In genomic region chr14:115044016-115044415, GRCm38 (mm10) we compare ENCODE assay signal across 10 mouse cellular contexts. TPM values are rescaled to one million over a fixed set of nuclear protein-coding genes. Genes with fewer than 3 reads are reported as not detected.
DNase-seq lines count a peak whose midpoint lies in the region; ATAC-seq lines count a peak whose summit lies in the region.
"Had no signal": no experiment of that assay in that cellular context is flagged by ENCODE, and none has a peak within 500 bp of the region (broad histone marks: within the 10 kb centered on the region; RNA-seq: fewer than 3 reads in every experiment).

No protein-coding gene starts in this region.

- no peak for DNase-seq in heart, embryonic 10.5 days (ENCODE audit: low spot score)
- DNase-seq in heart, postnatal 4 days, result no peak
- DNase-seq in neural tube, embryonic 11.5 days (ENCODE audit: low spot score), result no peak
- no peak for DNase-seq in neural tube, embryonic 10.5 days (ENCODE audit: extremely low spot score, low spot score)
- DNase-seq in limb, embryonic 10.5 days (ENCODE audit: low spot score), result no peak
- DNase-seq in thymus, postnatal 25 days, result no peak
- no peak for DNase-seq in gastrocnemius, postnatal 10 days
- DNase-seq: kidney, postnatal 14 days had no signal

- H3K4me3 ChIP-seq in heart, embryonic 10.5 days, result peak overlapping the region; percentile 95
- no peak overlapping the region for H3K4me3 ChIP-seq in neural tube, embryonic 11.5 days (ENCODE audit: low read depth, low read length)
- H3K4me3 ChIP-seq in limb, embryonic 10.5 days, result peak overlapping the region; percentile 94
- H3K4me3 ChIP-seq in neural tube, embryonic 15.5 days (replicated peaks), result no peak overlapping the region

- H3K27ac ChIP-seq in heart, embryonic 10.5 days, result no peak overlapping the region
- H3K27ac ChIP-seq in neural tube, embryonic 11.5 days (ENCODE audit: low read depth, low read length), result no peak overlapping the region
- no peak overlapping the region for H3K27ac ChIP-seq in limb, embryonic 10.5 days
- no peak overlapping the region for H3K27ac ChIP-seq in neural tube, embryonic 15.5 days (replicated peaks)

- no peak overlapping the region for H3K9ac ChIP-seq in neural tube, embryonic 11.5 days (ENCODE audit: low read length)
- no peak overlapping the region for H3K9ac ChIP-seq in neural tube, embryonic 15.5 days (replicated peaks)

- ATAC-seq in neural tube, embryonic 11.5 days (ENCODE audit: insufficient read depth, low FRiP score, low TSS enrichment), result no peak
- no peak for ATAC-seq in neural tube, embryonic 15.5 days (ENCODE audit: low FRiP score)

- no peaks in the 10 kb centered on the region for H3K9me3 ChIP-seq in heart, embryonic 10.5 days
- H3K9me3 ChIP-seq in neural tube, embryonic 11.5 days (ENCODE audit: control insufficient read depth, low read length), result no peaks in the 10 kb centered on the region
- no peaks in the 10 kb centered on the region for H3K9me3 ChIP-seq in limb, embryonic 10.5 days (replicated peaks)
- H3K9me3 ChIP-seq in neural tube, embryonic 15.5 days (replicated peaks), result no peaks in the 10 kb centered on the region

- peak overlapping the region; percentile 38; the same call in 1 of the 2 replicates for H3K4me2 ChIP-seq in neural tube, embryonic 11.5 days (ENCODE audit: low read depth)
- peak overlapping the region; percentile 15; the same call in 1 of the 2 replicates for H3K4me2 ChIP-seq in neural tube, embryonic 15.5 days

- peaks cover 8% of the 10 kb centered on the region for H3K4me1 ChIP-seq in heart, embryonic 10.5 days
- H3K4me1 ChIP-seq in neural tube, embryonic 11.5 days (ENCODE audit: control insufficient read depth, insufficient read depth, low read length), result peaks cover 11% of the 10 kb centered on the region
- H3K4me1 ChIP-seq in limb, embryonic 10.5 days, result peaks cover 26% of the 10 kb centered on the region
- H3K4me1 ChIP-seq in neural tube, embryonic 15.5 days, result peaks cover 28% of the 10 kb centered on the region

- peaks cover 51% of the 10 kb centered on the region for H3K36me3 ChIP-seq in heart, embryonic 10.5 days
- H3K36me3 ChIP-seq in neural tube, embryonic 11.5 days (ENCODE audit: control insufficient read depth, insufficient read depth, low read length), result peaks cover 17% of the 10 kb centered on the region
- peaks cover 61% of the 10 kb centered on the region for H3K36me3 ChIP-seq in limb, embryonic 10.5 days
- peaks cover 22% of the 10 kb centered on the region for H3K36me3 ChIP-seq in neural tube, embryonic 15.5 days

- 89% methylated on average over 5 of the region's 5 CpGs for WGBS in heart, embryonic 10.5 days
- 86% methylated on average over 5 of the region's 5 CpGs for WGBS in neural tube, embryonic 11.5 days
- 78% methylated on average over 5 of the region's 5 CpGs for WGBS in limb, embryonic 10.5 days
- WGBS in neural tube, embryonic 15.5 days, result 86% methylated on average over 5 of the region's 5 CpGs

- no peaks in the 10 kb centered on the region for H3K27me3 ChIP-seq in heart, embryonic 10.5 days (ENCODE audit: insufficient read depth, poor library complexity, severe bottlenecking)
- H3K27me3 ChIP-seq in neural tube, embryonic 11.5 days (ENCODE audit: control insufficient read depth, insufficient read depth, low read length), result no peaks in the 10 kb centered on the region
- no peaks in the 10 kb centered on the region for H3K27me3 ChIP-seq in limb, embryonic 10.5 days (ENCODE audit: low read depth, poor library complexity, severe bottlenecking)
- H3K27me3 ChIP-seq in neural tube, embryonic 15.5 days (replicated peaks), result no peaks in the 10 kb centered on the region

RNA-seq across cellular contexts. Expression of gene Gpc5, which starts 48.0 kb away (rescaled TPM):
- 0.50 and 0.63 TPM in 2 replicates for polyA plus RNA-seq in heart, embryonic 10.5 days (2016; fragmentation: Nextera tagmentation; extraction: Ambion mirVana)
- not detected for total RNA-seq in heart, postnatal 4 days (2021)
- 0.20 and 0.34 TPM in 2 replicates for polyA plus RNA-seq in neural tube, embryonic 11.5 days (2014; fragmentation: Nextera tagmentation; extraction: Ambion mirVana)
- 8.7 and 16.0 TPM in 2 replicates for polyA plus RNA-seq in limb, embryonic 10.5 days (2016; fragmentation: Nextera tagmentation; extraction: Ambion mirVana)
- polyA plus RNA-seq in neural tube, embryonic 15.5 days (2015; fragmentation: Nextera tagmentation; extraction: Ambion mirVana), result 17.4 and 21.3 TPM in 2 replicates
- under 1 TPM; 0.19 to 0.20 TPM for total RNA-seq in gastrocnemius, postnatal 10 days (2021)
- total RNA-seq: gastrocnemius, postnatal 4 days had no signal

Comparison
In these comparisons a context has a peak if more than half of its experiments do, and no peak if none do; other contexts are left out.
1. H3K4me3 ChIP-seq: peak in heart, embryonic 10.5 days (single experiment) and limb, embryonic 10.5 days (single experiment); none in neural tube, embryonic 11.5 days (single experiment) and neural tube, embryonic 15.5 days (single experiment).